Mouse (Mus musculus): ENCODE results near the gene Gm28551. TPM values are rescaled to one million over a fixed set of nuclear protein-coding genes. Genes with fewer than 3 reads are reported as not detected.

Gm28551 gene
- polyA plus RNA-seq, 1 experiment from 2014 or later, result 0.36 TPM

DNA sequence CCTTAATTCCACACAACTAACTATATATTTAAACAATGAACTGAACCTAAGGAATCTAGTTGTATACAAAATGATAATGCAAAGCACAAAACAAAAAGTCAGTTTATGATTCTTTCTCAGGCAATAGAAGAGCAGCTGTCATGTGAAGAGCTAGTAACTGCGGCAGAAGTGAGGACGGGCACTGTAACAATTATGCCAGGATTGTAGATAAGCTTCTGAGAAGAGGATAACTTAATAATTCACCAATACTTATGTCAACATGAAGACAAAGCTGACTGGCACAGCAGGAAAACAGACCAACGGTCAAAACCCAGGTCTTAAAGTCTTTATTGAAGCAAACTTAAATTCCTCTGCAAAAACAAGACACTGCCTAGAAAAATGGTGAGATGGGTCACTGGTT, 61.3 kb downstream of the Gm28551 start:
- no peak for DNase-seq (ENCODE audit: low spot score)

Other genes starting within 250 kb of the Gm28551 start
- gene 1700019A02Rik, start 165.0 kb downstream of the Gm28551 start, polyA plus RNA-seq (2015; fragmentation: Nextera tagmentation; extraction: Ambion mirVana), result not detected in 2 replicates
- 17.7 and 19.4 TPM in 2 replicates for gene Pms1, start 55.6 kb downstream of the Gm28551 start, polyA plus RNA-seq (2015; fragmentation: Nextera tagmentation; extraction: Ambion mirVana)
- 65.1 and 65.9 TPM in 2 replicates for gene Ormdl1, start 55.6 kb downstream of the Gm28551 start, polyA plus RNA-seq (2015; fragmentation: Nextera tagmentation; extraction: Ambion mirVana)
- gene Gm28778, start 55.6 kb downstream of the Gm28551 start, polyA plus RNA-seq (2015; fragmentation: Nextera tagmentation; extraction: Ambion mirVana), result not detected in 2 replicates
- gene Osgepl1, start 39.0 kb downstream of the Gm28551 start, polyA plus RNA-seq (2015; fragmentation: Nextera tagmentation; extraction: Ambion mirVana), result 19.8 and 22.3 TPM in 2 replicates
- 4.6 and 5.7 TPM in 2 replicates for gene Asdurf, start within 50 bp of the Gm28551 start, polyA plus RNA-seq (2015; fragmentation: Nextera tagmentation; extraction: Ambion mirVana)
- 62.4 and 62.9 TPM in 2 replicates for gene Asnsd1, start 85 bp upstream of the Gm28551 start, polyA plus RNA-seq (2015; fragmentation: Nextera tagmentation; extraction: Ambion mirVana)